Mouse (Mus musculus) cerebellum, postnatal 4 days (tissue): ENCODE data around the gene Slc25a16.
"Not testable (repeated sequence)": the region's sequence is repeated elsewhere in the genome, so short reads cannot be mapped to it uniquely, and the experiment has no call there.

Source experiments
- DNase-seq, 2 experiments: peaks; one replicate each; pipeline ENCODE4 v3.0.0; 2022; ENCODE audit warnings: low spot score in 2 of 2, mixed read lengths in 1 of 2

Slc25a16 gene

GRCm38 (mm10) chr10:62902829-62903228, 17.6 kb upstream of the Slc25a16 start:
- DNase-seq, result no peak

DNA sequence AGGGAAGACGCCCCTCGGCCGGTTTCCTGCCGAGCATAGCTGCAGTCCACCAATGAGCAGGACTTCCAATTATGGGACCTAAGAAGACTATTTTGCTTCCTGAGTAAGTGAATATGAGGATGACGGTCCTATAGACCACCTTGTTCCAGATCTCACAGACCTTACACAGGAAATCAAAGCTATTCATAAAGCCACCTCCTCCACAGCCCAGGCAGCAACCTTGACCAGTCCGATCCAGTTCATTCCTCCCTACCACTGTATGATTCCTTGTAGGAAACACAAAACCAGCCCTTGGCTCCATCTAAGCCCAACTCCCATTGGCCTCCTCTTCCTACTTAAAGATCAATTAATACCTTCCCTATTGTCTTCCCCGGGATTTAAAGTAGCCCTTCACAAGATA, 14.1 kb upstream of the Slc25a16 start:
- DNase-seq, result no peak

GRCm38 (mm10) chr10:62908896-62909295, 11.5 kb upstream of the Slc25a16 start, which contains the start of gene Tet1:
TSS of gene Tet1 (minus strand) at chr10:62908996.
- DNase-seq, result not testable (repeated sequence)

GRCm38 (mm10) chr10:62911120-62911519, 9.3 kb upstream of the Slc25a16 start:
- DNase-seq, result no peak

DNA sequence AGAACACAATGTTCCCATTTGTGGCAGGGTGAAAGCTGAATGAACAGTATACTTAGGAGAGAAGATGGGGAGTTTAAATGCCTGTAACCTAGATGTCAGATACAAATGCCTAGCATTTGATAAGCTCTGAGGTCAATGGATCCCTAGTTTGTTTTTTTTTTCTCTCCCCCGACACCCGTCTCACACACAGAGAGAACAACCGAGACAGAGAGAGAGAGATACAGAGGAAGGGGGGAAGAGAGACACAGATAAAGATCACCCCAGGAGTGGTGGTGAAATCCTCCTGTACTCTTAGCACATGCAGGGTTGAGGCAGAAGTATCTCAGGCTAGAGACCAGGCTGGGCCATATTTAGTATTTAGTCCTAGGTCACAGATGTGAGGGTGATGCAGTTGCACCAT, 1.4 kb upstream of the Slc25a16 start:
- DNase-seq, result no peak

DNA sequence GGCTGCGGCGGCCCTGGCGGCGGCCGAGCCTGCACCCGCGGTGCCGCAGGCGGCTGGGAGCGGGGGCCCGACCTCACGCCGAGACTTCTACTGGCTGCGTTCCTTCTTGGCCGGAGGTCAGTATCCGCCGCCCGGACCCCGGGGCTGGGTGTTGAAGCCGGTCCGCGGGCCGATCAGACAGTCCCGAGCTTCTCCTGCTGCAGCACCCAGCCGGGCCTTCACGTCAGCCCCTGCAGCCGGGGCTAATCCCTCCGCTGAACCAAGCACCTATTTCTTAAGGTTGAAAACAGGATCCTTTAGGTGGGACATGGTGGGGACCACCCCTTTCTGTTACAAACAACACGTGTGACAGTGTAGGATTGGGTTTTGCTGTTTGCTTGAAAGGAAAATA, 328 bp downstream of the Slc25a16 start:
- no peak for DNase-seq

GRCm38 (mm10) chr10:62924096-62924635, 3.7 kb downstream of the Slc25a16 start:
- no peak for DNase-seq

DNA sequence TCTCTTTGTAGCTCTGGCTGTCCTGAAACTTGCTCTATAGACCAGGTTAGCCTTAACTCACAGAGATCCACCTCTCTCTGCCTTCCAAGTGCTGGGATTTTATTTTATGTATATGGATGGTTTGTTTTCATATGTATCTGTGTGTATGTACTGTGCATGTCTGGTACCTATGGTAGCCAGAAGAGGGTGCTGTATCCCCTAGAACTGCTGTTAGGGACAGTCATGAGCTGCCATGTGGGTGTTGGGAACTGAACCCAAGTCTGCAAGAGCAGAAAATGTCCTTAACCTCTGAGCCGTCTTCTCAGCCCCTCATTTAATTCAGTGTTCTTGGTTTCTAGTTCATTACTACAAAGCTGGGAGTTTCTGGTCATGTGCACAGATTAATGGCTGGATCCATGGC, 11.9 kb downstream of the Slc25a16 start:
- DNase-seq, result no peak

- no peak for DNase-seq
These were observed 24.6 kb downstream of the Slc25a16 start for GRCm38 (mm10) chr10:62944975-62945580.

DNA sequence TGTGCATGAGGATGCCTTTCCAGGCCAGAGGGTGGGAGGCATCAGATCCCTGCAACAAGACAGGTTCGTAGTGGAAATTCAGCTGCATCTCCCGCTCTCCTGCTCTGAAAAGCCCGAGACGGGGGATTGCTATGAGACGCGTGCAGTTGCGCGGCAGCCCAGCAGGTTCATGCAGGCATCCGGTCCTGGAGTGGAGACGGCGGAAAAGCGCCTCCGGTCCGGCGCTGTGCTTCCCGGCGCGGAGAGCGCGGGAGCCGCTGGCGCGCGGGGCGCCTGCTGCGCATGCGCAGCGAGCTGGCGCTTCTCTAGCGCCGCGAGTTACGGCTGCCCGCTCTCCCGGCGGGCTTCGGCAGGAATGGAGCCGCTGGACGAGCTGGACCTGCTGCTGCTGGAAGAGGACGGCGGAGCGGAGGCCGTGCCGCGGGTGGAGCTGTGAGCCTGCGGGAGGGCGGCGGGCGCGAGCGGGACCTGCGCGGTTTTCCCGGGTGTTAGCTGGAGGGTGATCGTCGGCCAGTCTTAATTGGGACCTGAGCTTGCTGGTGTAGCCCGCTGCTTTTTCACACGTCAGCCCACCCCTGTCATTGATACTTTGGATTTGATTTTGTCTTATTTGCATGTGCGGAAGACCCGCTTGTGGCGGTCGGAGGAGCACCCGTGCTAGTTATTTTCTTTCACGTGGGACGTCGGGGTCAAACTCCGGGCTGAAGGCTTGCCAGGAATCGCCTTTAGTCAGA, 26.5 kb downstream of the Slc25a16 start, which contains the start of gene Dna2:
Dna2 (plus strand) TSS at position 289 of the 734 bp plus-strand sequence.
- DNase-seq, result peak; percentile 42 to 71

- no peak for DNase-seq
These were observed 28.1 kb downstream of the Slc25a16 start for GRCm38 (mm10) chr10:62948551-62948950.

DNA sequence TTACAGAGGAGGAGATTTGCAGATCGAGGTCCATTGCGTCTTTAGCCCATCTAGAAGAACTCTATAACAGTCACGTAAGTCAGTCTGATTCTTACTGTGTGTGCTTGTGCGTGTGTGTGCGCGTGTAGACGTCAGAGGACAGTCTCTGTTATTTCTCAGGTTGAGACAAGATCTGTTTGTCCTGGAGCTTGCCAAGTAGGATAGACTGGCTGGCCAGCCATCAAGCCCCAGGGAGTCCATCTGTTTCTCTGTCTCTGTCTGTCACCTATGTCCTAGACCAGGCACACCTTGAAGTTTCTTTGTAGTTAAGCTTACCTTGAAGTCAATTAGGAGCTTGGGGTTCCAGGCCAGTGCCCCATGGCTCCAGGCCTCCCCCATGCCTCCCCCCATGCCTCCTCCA, 43.5 kb downstream of the Slc25a16 start:
- DNase-seq, result no peak

DNA sequence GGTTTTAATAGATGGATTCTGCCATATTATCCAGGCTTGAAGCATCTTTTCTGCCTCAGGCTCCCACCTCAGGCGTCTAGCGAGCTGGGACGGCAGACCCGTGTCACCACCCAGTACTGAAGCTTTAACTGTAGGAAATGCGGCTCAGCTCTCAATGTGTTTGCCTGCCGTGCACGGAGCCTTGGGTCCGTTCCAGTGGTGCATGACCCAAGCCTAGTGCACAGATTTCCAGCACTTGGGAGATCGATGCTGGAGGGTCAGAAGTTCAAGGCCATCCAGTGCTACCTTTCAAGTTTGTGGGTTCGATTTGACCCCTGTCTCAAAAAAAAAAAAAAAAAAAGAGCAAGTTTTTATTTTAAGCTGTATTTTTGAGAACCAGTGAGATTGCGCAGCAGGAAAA, 45.4 kb downstream of the Slc25a16 start:
- no peak for DNase-seq

- DNase-seq, result no peak
These were observed 45.9 kb downstream of the Slc25a16 start for GRCm38 (mm10) chr10:62966291-62966690.

- DNase-seq, result peak in 1 of 2 experiments; percentile 17
These were observed 51.4 kb downstream of the Slc25a16 start for GRCm38 (mm10) chr10:62971821-62972220.

DNA sequence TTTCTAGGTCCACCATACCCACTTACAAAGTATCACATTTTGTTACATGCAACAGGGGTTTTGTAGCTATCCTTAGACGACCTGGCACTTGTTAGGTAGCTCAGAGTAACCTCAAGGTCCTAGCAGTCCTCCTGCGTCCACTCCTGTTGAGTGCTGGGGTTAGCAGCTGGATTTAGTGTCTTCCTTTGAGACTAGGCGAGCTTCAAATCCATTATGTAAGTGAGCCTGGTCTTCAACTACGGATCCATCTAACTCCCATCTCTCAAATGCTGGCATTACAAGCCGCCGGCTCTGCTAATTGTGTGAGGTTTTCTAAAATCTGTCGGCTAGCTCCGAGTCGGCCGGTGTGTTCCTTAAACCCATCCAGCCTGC, 59.2 kb downstream of the Slc25a16 start:
- DNase-seq, result no peak

- DNase-seq, result peak; percentile 82 to 95
These were observed 59.9 kb downstream of the Slc25a16 start, which contains the start of gene Rufy2 for GRCm38 (mm10) chr10:62980039-62980954. TSS of gene Rufy2 (plus strand) at chr10:62980223.

DNA sequence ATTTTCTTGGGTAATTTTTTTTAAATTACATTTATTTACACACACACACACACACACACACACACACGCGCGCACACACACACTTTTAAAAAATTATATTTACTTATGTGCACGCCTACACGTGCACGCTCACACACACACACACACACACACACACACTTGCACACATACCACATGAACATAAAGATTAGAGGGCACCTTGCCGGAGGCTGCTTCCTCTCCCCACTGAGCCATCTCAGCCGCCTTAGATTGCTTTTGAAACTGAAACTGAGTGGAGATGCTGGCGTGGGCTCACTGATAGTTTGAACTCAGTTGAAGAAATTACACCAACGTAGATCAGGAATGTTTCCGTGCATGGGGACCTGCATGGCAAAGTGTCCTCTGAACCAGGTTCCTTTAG, 63.6 kb downstream of the Slc25a16 start:
- no peak for DNase-seq

DNA sequence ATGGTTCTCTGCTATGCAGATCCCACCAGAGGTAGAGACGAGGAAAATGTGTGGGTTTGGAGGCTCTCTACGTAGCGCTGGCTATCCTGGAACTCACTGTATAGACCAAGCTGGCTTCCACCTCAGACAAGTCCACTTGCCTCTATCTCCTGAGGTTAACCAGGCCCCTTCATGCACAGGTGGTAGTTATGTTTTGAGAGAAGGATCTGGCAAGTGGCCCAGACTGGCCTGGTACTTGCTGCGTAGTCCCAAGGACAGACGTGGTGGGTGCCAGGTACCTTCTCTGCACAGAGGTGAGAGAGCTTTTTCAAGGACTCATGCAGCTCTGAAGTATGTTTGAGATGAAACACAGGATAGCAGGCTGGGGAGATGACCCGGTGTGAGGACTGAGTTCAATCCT, 64.1 kb downstream of the Slc25a16 start:
- DNase-seq, result no peak

- peak; percentile 46 for DNase-seq
These were observed 66.9 kb downstream of the Slc25a16 start for GRCm38 (mm10) chr10:62987341-62987740.

- no peak for DNase-seq
These were observed 70.2 kb downstream of the Slc25a16 start for GRCm38 (mm10) chr10:62990636-62991035.

- DNase-seq, result no peak
These were observed 73.6 kb downstream of the Slc25a16 start for GRCm38 (mm10) chr10:62993991-62994390.
